Comparison of ENCODE assay signal across 10 mouse cellular contexts in genomic region chr1:183905345-183906142, GRCm38 (mm10).
DNase-seq lines count a peak whose midpoint lies in the region; ATAC-seq and TF ChIP-seq lines count a peak whose summit lies in the region.
"Had no signal": no experiment of that assay in that cellular context is flagged by ENCODE, and none has a peak within 500 bp of the region (broad histone marks: within the 10 kb centered on the region; RNA-seq: fewer than 3 reads in every experiment).

No protein-coding gene starts in this region.

- H3K27me3 ChIP-seq in forebrain, postnatal 0 days (ENCODE audit: insufficient read depth, low read length): no peaks in the 10 kb centered on the region
- H3K27me3 ChIP-seq in limb, embryonic 10.5 days (ENCODE audit: low read depth, poor library complexity, severe bottlenecking): no peaks in the 10 kb centered on the region
- H3K27me3 ChIP-seq: embryonic facial prominence, embryonic 13.5 days had no signal

- no peak overlapping the region for H3K4me2 ChIP-seq in forebrain, postnatal 0 days (ENCODE audit: low read depth)
- H3K4me2 ChIP-seq: embryonic facial prominence, embryonic 13.5 days had no signal

- 87% methylated on average over 11 of the region's 11 CpGs for WGBS in forebrain, postnatal 0 days
- 88% methylated on average over 11 of the region's 11 CpGs for WGBS in limb, embryonic 10.5 days

- H3K36me3 ChIP-seq in forebrain, postnatal 0 days (ENCODE audit: insufficient read depth): no peaks in the 10 kb centered on the region
- H3K36me3 ChIP-seq in limb, embryonic 10.5 days: no peaks in the 10 kb centered on the region
- H3K36me3 ChIP-seq: embryonic facial prominence, embryonic 13.5 days had no signal

- no peak overlapping the region for H3K27ac ChIP-seq in forebrain, postnatal 0 days (ENCODE audit: low read depth, low read length)
- H3K27ac ChIP-seq in limb, embryonic 10.5 days: no peak overlapping the region
- H3K27ac ChIP-seq: embryonic facial prominence, embryonic 13.5 days had no signal

- no peak for TF ChIP-seq CTCF in forebrain, postnatal 0 days (IDR thresholded peaks at IDR 0.05; ENCODE audit: low read depth)

- no peaks in the 10 kb centered on the region for H3K9me3 ChIP-seq in forebrain, postnatal 0 days (ENCODE audit: low read length)
- no peaks in the 10 kb centered on the region for H3K9me3 ChIP-seq in limb, embryonic 10.5 days (replicated peaks)
- H3K9me3 ChIP-seq: embryonic facial prominence, embryonic 13.5 days had no signal

- ATAC-seq in forebrain, postnatal 0 days: no peak

- H3K4me1 ChIP-seq in forebrain, postnatal 0 days (ENCODE audit: insufficient read depth): no peaks in the 10 kb centered on the region
- H3K4me1 ChIP-seq in limb, embryonic 10.5 days: no peaks in the 10 kb centered on the region
- H3K4me1 ChIP-seq: embryonic facial prominence, embryonic 13.5 days had no signal

- H3K4me3 ChIP-seq in forebrain, postnatal 0 days (ENCODE audit: low read depth, low read length): no peak overlapping the region
- no peak overlapping the region for H3K4me3 ChIP-seq in limb, embryonic 10.5 days
- H3K4me3 ChIP-seq: embryonic facial prominence, embryonic 13.5 days had no signal

- peak; percentile 7 for DNase-seq in cerebellum, adult 11-12 months
- no peak for DNase-seq in cerebellum, adult 9-11 months
- DNase-seq in right cerebral cortex, adult 2 months (ENCODE audit: low spot score in 2 of 2): peak; percentile 5 to 6
- DNase-seq in right cerebral cortex, postnatal 14 days: no peak
- peak; percentile 8 for DNase-seq in kidney, adult 9 months
- peak; percentile 46 for DNase-seq in urinary bladder, postnatal 14 days (ENCODE audit: low spot score)
- DNase-seq in forebrain, postnatal 0 days: no peak
- no peak for DNase-seq in limb, embryonic 10.5 days (ENCODE audit: low spot score)
- DNase-seq: retina, postnatal 1 day had no signal

- H3K9ac ChIP-seq in forebrain, postnatal 0 days: no peak overlapping the region
- H3K9ac ChIP-seq: embryonic facial prominence, embryonic 13.5 days had no signal

Comparison
In these comparisons a context has a peak if more than half of its experiments do, and no peak if none do; other contexts are left out.
1. DNase-seq: peak in cerebellum, adult 11-12 months (single experiment), right cerebral cortex, adult 2 months (2 of 2), kidney, adult 9 months (single experiment) and urinary bladder, postnatal 14 days (single experiment); none in cerebellum, adult 9-11 months (single experiment), right cerebral cortex, postnatal 14 days (single experiment), forebrain, postnatal 0 days (single experiment) and limb, embryonic 10.5 days (single experiment).